Mouse (Mus musculus) limb, embryonic 15.5 days (tissue): ENCODE results near the gene Omt2b. TPM values are rescaled to one million over a fixed set of nuclear protein-coding genes. Genes with fewer than 3 reads are reported as not detected.
"Not testable (repeated sequence)": the region's sequence is repeated elsewhere in the genome, so short reads cannot be mapped to it uniquely, and the experiment has no call there.

Source experiments
- ATAC-seq: fragments of 200-750 bp; cut with Nextera tagmentation; 2 replicates; pipeline ENCODE4 v1.8.0; 2017; ENCODE audit warnings: low read depth, moderate TSS enrichment; ENCODE audit not compliant: insufficient number of reproducible peaks, low FRiP score, low TSS enrichment
- H3K27ac ChIP-seq: fragments of 300-500 bp; sonication (generic); 2 replicates; pipeline ENCODE4 v1.5.1; 2015; ENCODE audit warnings: moderate library complexity, mild to moderate bottlenecking, inconsistent platforms
- H3K27me3 ChIP-seq: fragments of 300-500 bp; sonication (generic); 2 replicates; pipeline ENCODE4 v1.6.1; 2015; ENCODE audit warnings: inconsistent platforms
- H3K36me3 ChIP-seq: fragments of 300-500 bp; sonication (generic); 2 replicates; pipeline ENCODE4 v1.6.1; 2015; ENCODE audit warnings: inconsistent platforms
- H3K4me1 ChIP-seq: fragments of 300-500 bp; sonication (generic); 2 replicates; pipeline ENCODE4 v1.6.1; 2015; ENCODE audit warnings: inconsistent platforms
- H3K4me2 ChIP-seq: fragments of 300-500 bp; sonication (generic); 2 replicates; pipeline ENCODE4 v1.6.1; 2015; ENCODE audit warnings: mild to moderate bottlenecking, inconsistent platforms
- H3K4me3 ChIP-seq: fragments of 300-500 bp; sonication (generic); 2 replicates; pipeline ENCODE4 v1.5.1; 2015; ENCODE audit warnings: mild to moderate bottlenecking, inconsistent platforms
- H3K9ac ChIP-seq: fragments of 300-500 bp; sonication (generic); 2 replicates; pipeline ENCODE4 v1.6.1; 2015; ENCODE audit warnings: inconsistent platforms
- H3K9me3 ChIP-seq: fragments of 300-500 bp; sonication (generic); 2 replicates; pipeline ENCODE4 v1.6.1; 2016; ENCODE audit warnings: inconsistent platforms
- WGBS: fragments of 180-500 bp; shearing (Covaris S2); methylation state at CpG from one replicate; pipeline ENCODE4 v1.1.7; 2015; 5-methylcytosine and 5-hydroxymethylcytosine counted together
- polyA plus RNA-seq: library from polyadenylated mRNA; unstranded; fragments of >200 nt; fragmentation: Nextera tagmentation; extraction: Ambion mirVana; gene quantifications from 2 replicates; pipeline ENCODE4 v1.2.1, GENCODE M21; 2015

The Omt2b gene
- polyA plus RNA-seq, 1 experiment from 2014 or later, result not detected

DNA sequence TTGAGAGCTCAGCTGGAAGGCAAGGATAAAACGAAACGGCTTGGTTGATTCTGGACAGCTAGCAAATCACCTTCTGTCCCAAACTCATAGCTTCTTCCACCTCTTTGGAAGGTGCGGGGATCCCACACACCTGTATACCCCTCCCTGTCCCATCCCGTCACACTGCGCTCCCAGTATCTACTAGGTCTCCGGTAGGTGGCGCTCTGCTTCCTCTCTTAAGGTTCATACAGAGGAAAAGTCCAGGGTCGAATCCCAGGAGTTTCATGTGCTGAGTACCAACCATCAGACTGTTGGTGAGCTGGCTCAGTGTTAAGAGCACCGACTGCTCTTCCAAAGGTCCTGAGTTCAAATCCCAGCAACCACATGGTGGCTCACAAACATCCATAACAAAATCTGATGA is 30.7 kb downstream of the Omt2b start:
- no peak overlapping the region for H3K4me2 ChIP-seq
- H3K4me1 ChIP-seq, result no peaks in the 10 kb centered on the region
- WGBS, result 11% methylated on average over 9 of the region's 9 CpGs
- H3K9ac ChIP-seq, result no peak overlapping the region
- no peak overlapping the region for H3K4me3 ChIP-seq
- H3K27me3 ChIP-seq, result no peaks in the 10 kb centered on the region
- no peaks in the 10 kb centered on the region for H3K9me3 ChIP-seq
- no peak overlapping the region for H3K27ac ChIP-seq
- ATAC-seq, result 0 out of 2 replicates have a peak, but pooled peaks have one; percentile 30
- no peaks in the 10 kb centered on the region for H3K36me3 ChIP-seq

DNA sequence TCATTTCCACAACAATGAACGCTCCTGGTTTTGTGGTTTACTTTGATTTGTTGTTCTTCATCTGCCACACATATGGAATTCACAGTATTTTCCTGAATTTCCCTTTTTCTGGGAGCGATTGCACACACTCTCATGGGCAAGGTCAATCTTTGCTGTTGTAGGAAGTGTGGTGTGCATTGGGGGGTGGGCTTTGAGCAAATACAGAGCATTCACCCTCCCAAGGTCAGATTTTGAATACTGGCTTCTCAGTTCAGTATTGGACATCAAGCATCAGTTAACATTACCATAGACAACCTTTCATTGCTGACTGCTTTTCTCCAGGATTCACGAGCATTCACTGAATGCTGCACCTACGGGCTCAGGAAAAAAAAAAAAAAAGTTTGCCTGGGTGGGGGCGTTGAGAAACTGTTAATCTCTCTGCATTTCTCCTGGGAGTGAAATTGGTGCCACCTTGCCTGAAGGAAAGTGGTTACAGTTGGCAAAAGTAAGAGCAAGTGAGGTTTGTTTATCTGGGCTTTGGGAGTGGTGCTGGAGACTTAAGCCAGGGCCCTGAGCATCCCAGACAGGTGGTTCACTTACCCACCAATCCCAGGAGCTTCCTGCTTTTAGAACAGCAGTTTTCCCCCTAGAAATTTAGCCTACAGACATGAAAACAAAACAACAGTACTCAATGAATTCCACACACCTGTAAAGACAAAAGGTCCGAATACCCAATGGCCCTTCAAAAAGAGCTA is 32.5 kb downstream of the Omt2b start:
- 75% methylated on average over 6 of the region's 6 CpGs for WGBS
- Histone ChIP-seq H3K9ac (no peak overlapping the region), H3K4me1 (no peaks in the 10 kb centered on the region), H3K4me2 (no peak overlapping the region), H3K27ac (no peak overlapping the region), H3K27me3 (no peaks in the 10 kb centered on the region), H3K36me3 (no peaks in the 10 kb centered on the region), H3K4me3 (no peak overlapping the region), H3K9me3 (no peaks in the 10 kb centered on the region)
- no peak for ATAC-seq

DNA sequence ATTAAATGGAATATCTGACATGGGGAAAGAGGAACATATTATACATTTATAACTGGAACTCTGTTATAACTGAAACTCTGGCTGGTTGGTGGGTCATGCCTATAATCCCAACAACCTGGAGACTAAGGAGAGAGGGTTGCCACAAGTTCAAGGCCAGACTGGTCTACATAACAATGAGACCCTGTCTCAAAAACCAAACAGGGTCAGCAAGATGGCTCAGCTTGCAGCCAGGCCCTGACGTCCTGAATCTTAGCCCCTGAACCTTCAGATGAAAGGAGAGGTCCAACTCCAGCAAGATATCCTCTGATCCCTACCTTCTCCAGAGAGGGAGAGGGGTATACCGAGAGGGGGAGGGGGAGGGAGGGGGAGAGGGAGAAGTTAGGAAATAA is 33.1 kb downstream of the Omt2b start:
- Histone ChIP-seq H3K4me2 (no peak overlapping the region), H3K9ac (no peak overlapping the region)
- WGBS, result 53% methylated on average over 2 of the region's 2 CpGs

DNA sequence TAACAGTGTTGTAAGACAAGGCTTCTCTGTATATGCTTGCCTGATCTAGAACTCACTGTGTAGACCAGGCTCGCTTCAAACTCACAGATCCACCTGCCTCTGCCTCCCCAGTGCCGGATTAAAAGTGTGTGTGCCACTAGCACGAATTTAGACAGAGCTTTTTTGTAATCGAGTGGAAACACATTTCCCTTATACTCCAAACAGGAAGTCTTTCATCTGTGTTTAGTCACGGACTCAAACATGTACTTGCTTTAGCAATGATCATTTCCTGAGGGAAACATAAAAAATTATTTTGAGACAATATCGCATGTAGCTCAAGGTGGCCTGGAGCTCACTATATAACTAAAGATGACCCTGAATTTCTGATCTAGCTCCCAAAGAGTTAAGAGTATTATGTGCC is 36.0 kb downstream of the Omt2b start:
- no peak for ATAC-seq
- H3K27ac ChIP-seq, result no peak overlapping the region
- no peak overlapping the region for H3K9ac ChIP-seq
- H3K9me3 ChIP-seq, result no peaks in the 10 kb centered on the region
- no peak overlapping the region for H3K4me2 ChIP-seq
- no peak overlapping the region for H3K4me3 ChIP-seq
- no peaks in the 10 kb centered on the region for H3K4me1 ChIP-seq
- WGBS, result 49% methylated on average over 6 of the region's 6 CpGs
- H3K27me3 ChIP-seq, result no peaks in the 10 kb centered on the region
- H3K36me3 ChIP-seq, result no peaks in the 10 kb centered on the region

More for the DNA sequence above, 33.1 kb downstream of the Omt2b start:
- Histone ChIP-seq H3K4me1 (no peaks in the 10 kb centered on the region), H3K27me3 (no peaks in the 10 kb centered on the region), H3K9me3 (no peaks in the 10 kb centered on the region), H3K36me3 (no peaks in the 10 kb centered on the region), H3K27ac (no peak overlapping the region), H3K4me3 (no peak overlapping the region)
- no peak for ATAC-seq

DNA sequence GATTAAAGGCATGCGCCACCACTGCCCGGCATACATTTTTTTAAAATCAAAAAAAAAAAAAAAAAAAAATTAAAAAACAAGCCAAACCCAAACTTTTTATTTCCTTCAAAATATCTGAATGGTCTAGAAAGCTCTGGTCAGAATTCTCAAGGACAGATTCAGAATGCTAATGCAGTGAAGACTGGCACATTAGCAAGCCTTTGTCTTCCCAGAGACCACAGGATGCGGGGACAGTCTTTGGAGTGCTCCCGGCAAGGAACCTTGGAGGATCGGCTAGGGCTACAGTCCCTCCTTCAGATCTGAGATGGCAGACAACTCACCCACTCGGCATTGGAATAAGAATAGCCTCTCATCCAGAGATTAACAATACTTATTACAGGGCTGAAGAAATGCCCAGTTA is 37.3 kb downstream of the Omt2b start:
- 91% methylated on average over 6 of the region's 6 CpGs for WGBS
- no peak overlapping the region for H3K9ac ChIP-seq

DNA sequence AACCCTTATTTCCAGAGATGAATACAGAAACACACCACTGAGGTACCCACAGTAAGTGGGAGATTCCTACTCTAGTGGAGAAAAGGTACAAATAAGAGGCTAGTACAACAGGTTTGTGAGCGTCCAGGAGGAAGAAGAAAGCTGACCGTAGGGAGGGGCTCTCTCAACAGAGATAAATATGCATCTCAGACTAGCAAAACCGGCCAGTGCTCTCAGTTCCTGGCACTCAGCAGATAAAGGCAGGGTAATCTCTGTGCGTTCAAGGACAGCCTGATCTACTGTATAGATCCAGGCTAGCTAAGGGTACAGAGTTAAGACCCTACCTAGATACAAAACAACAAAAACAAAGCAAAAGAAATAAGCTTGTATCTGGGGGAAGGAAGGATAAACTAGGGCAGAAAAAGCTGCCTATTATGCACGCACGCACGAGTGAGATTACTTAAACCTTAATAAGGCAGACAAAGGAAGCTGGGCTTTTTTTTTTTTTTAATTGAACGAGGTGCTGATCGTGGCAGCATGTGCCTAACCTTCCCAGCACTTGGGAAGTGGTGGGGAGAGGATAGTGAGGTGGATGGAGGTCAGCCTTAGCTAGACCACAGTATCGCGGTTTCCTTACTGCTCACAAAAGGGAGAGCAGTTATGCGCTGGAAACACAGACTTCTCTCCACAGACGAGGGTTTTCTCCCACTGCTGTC is 38.6 kb downstream of the Omt2b start:
- 62% methylated on average over 13 of the region's 13 CpGs for WGBS
- no peak for ATAC-seq
- Histone ChIP-seq H3K9me3 (no peaks in the 10 kb centered on the region), H3K4me3 (no peak overlapping the region), H3K27ac (no peak overlapping the region), H3K36me3 (no peaks in the 10 kb centered on the region), H3K4me2 (no peak overlapping the region), H3K4me1 (no peaks in the 10 kb centered on the region), H3K9ac (no peak overlapping the region), H3K27me3 (no peaks in the 10 kb centered on the region)

More for the DNA sequence above, 37.3 kb downstream of the Omt2b start:
- Histone ChIP-seq H3K4me1 (no peaks in the 10 kb centered on the region), H3K4me3 (no peak overlapping the region), H3K4me2 (no peak overlapping the region), H3K27me3 (no peaks in the 10 kb centered on the region), H3K36me3 (no peaks in the 10 kb centered on the region), H3K9me3 (no peaks in the 10 kb centered on the region), H3K27ac (no peak overlapping the region)
- ATAC-seq, result no peak

DNA sequence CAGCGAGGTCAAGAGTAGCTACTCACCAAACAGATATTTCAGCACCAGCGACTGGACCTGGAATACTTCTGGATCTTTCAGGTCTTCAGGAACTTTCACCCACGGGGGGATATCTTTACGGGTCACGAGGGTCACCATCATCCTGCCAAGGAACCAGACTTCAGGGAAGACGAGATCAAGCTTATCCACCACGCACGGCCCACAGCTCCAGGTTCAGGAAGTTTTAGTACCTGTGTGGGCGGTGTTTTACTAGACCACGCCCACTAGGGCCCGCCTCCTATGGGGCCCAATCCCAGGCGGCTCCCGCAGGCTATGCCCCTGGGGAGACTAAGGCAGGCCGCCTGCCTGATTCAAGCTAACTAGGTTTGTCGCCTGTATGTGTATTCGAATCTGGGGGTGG is 40.6 kb downstream of the Omt2b start, which contains the start of gene Dppa5a:
TSS of gene Dppa5a (minus strand) at position 219 of the 400 bp plus-strand sequence.
- WGBS, result 90% methylated on average over 16 of the region's 16 CpGs
- not testable (repeated sequence) for H3K9ac ChIP-seq, H3K36me3 ChIP-seq, H3K27ac ChIP-seq, H3K9me3 ChIP-seq, H3K4me3 ChIP-seq, H3K27me3 ChIP-seq, H3K4me2 ChIP-seq, ATAC-seq, H3K4me1 ChIP-seq

DNA sequence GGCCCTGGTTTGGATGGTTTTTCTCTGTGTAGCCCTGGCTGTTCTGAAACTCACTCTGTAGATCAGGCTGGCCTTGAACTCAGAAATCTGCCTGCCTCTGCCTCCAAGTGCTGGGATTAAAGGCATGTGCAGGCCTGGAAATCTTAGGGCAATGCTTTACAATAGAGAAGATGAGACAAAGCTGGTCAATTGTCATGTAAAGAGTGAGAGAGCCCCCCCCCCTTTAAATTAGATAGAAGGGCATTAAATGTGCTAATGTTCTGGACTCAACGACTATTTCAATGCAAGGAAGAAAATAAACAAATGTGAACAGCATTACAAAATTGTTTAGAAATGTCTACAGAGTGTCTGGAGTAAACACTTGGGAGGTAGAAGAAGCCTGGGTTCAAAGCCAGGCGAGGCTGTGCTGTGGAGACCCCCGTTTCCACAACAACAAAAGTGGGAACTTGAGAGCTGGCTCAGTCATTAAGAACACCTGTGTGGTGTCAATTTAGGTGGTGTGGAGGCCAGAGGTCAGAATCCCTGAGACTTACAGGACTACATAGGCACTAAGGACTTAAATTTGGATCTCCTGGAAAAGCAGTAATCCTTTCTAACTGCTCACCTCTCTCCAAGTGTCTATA is 41.4 kb downstream of the Omt2b start:
- H3K27ac ChIP-seq, result no peak overlapping the region
- 69% methylated on average over 3 of the region's 3 CpGs for WGBS
- ATAC-seq, result no peak
- H3K9me3 ChIP-seq, result no peaks in the 10 kb centered on the region
- H3K9ac ChIP-seq, result no peak overlapping the region
- H3K36me3 ChIP-seq, result no peaks in the 10 kb centered on the region
- H3K27me3 ChIP-seq, result no peaks in the 10 kb centered on the region
- no peak overlapping the region for H3K4me2 ChIP-seq
- H3K4me1 ChIP-seq, result no peaks in the 10 kb centered on the region
- H3K4me3 ChIP-seq, result no peak overlapping the region

DNA sequence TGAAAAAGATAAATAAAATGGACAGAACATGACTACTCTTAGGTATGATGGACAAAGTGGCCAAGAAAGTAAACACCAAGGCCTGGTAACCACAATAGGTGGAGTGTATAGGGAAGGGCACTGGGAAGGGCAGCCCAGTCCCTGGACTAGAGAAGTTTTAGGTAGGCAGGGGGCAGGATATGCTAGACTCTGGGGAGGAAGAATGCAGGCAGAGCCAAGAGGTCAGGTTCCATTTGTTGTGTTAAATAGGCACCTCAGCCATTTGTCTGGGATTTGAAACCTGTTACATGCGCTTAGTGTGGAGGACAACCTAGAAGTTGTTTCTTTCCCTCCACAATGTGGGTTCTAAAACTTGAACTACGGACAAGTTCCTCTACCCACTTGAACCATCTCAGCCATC is 42.0 kb downstream of the Omt2b start:
- 94% methylated on average over 2 of the region's 2 CpGs for WGBS
- Histone ChIP-seq H3K4me2 (no peak overlapping the region), H3K9me3 (no peaks in the 10 kb centered on the region), H3K4me3 (no peak overlapping the region), H3K9ac (no peak overlapping the region), H3K27ac (no peak overlapping the region), H3K27me3 (no peaks in the 10 kb centered on the region), H3K36me3 (no peaks in the 10 kb centered on the region), H3K4me1 (no peaks in the 10 kb centered on the region)
- no peak for ATAC-seq

DNA sequence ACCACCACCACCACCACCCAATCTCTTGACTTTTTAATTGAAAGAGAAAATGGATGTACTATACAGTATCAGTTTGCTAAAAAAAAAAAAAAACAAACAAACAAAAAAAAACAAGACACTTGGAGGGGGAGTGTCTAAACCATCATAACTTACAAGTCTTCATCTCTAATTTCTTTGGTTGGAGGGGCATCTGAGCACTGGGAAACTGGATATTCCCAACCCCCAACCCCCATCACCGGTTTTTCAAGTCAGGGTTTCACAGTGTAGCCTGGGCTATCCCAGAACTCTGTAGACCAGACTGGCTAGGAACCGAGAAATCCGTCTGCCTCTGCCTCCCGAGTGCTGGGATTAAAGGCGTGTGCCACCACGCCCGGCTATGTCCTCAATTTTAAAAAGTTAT is 42.4 kb downstream of the Omt2b start:
- WGBS, result 92% methylated on average over 7 of the region's 7 CpGs
- Histone ChIP-seq H3K4me2 (no peak overlapping the region), H3K27me3 (no peaks in the 10 kb centered on the region), H3K27ac (no peak overlapping the region), H3K4me3 (no peak overlapping the region), H3K36me3 (no peaks in the 10 kb centered on the region), H3K4me1 (no peaks in the 10 kb centered on the region), H3K9ac (no peak overlapping the region), H3K9me3 (no peaks in the 10 kb centered on the region)
- ATAC-seq, result no peak

DNA sequence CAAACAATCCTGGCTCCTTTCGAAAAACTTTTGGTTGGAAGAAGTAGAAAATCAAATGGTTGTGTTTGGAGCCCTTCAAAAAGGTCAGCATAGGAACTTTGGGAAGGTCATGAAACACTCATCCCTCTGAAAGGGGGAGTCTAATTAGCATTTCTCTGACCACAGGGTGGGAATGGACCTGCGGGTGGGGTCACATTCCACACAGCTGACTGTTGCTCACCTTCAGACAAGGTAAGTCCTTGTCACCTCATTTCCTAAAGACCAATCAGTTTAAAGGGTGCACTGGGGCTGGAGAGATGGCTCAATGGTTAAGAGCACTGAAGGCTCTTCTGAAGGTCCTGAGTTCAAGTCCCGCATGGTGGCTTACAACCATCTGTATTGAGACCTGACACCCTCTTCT is 44.1 kb downstream of the Omt2b start:
- Histone ChIP-seq H3K9me3 (no peaks in the 10 kb centered on the region), H3K36me3 (no peaks in the 10 kb centered on the region), H3K9ac (no peak overlapping the region), H3K4me3 (no peak overlapping the region), H3K27ac (no peak overlapping the region), H3K4me2 (no peak overlapping the region), H3K27me3 (no peaks in the 10 kb centered on the region), H3K4me1 (no peaks in the 10 kb centered on the region)
- ATAC-seq, result no peak
- 92% methylated on average over 3 of the region's 3 CpGs for WGBS

DNA sequence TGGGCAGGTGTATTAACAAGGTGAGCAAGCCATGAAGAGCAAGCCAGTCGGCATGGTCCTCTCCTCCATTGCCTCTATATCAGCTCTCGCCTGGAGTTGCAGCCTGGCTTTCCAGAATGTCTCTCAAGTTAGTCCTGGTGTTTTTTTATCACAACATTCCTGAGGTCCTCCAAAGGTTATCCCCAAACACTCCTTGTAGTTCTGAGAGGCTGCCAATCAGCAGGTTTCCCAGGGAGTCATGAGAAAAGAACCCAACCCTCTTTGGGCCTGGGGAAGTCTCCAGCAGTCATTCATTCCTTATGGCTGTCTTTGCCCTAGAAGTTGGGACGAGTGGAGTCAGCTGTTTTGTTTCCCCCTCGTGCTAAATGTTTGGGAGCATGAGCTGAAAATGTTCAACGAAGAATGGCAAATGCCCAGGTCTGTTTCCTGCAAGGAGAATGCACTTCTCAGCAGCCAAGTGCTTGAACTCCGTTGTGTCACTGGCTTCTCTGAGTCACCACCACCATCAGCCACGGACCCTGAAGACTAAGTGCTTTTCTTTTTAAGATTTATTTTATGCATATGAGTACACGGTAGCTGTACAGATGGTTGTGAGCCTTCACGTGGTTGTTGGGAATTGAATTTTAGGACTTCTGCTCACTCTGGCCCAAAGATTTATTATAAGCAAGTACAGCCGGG is 45.6 kb downstream of the Omt2b start:
- peaks cover 2% of the 10 kb centered on the region; the same call in 1 of the 2 replicates for H3K4me1 ChIP-seq
- WGBS, result 80% methylated on average over 10 of the region's 10 CpGs
- H3K4me3 ChIP-seq, result no peak overlapping the region
- H3K9me3 ChIP-seq, result no peaks in the 10 kb centered on the region
- no peak overlapping the region for H3K4me2 ChIP-seq
- H3K36me3 ChIP-seq, result no peaks in the 10 kb centered on the region
- H3K9ac ChIP-seq, result no peak overlapping the region
- no peaks in the 10 kb centered on the region for H3K27me3 ChIP-seq
- H3K27ac ChIP-seq, result no peak overlapping the region
- ATAC-seq, result no peak
